Comparison of ENCODE assay signal across 31 mouse cellular contexts in genomic region chr16:3820202-3820601, GRCm38 (mm10). TPM values are rescaled to one million over a fixed set of nuclear protein-coding genes. Genes with fewer than 3 reads are reported as not detected.
DNase-seq lines count a peak whose midpoint lies in the region; ATAC-seq and TF ChIP-seq lines count a peak whose summit lies in the region.
"Had no signal": no experiment of that assay in that cellular context is flagged by ENCODE, and none has a peak within 500 bp of the region (broad histone marks: within the 10 kb centered on the region; RNA-seq: fewer than 3 reads in every experiment).

No protein-coding gene starts in this region.

- H3K4me1 ChIP-seq in midbrain, embryonic 10.5 days: no peaks in the 10 kb centered on the region
- H3K4me1 ChIP-seq: embryonic facial prominence, embryonic 12.5 days; forebrain, embryonic 13.5 days; heart, embryonic 15.5 days; limb, embryonic 15.5 days; midbrain, embryonic 15.5 days; neural tube, embryonic 13.5 days; stomach, embryonic 15.5 days had no signal

- H3K4me3 ChIP-seq in midbrain, embryonic 10.5 days: no peak overlapping the region
- H3K4me3 ChIP-seq: embryonic facial prominence, embryonic 12.5 days; forebrain, embryonic 13.5 days; heart, embryonic 15.5 days; limb, embryonic 15.5 days; midbrain, embryonic 15.5 days; neural tube, embryonic 13.5 days; stomach, embryonic 15.5 days had no signal

- 0 out of 2 replicates have a peak, but pooled peaks cover 4% of the 10 kb centered on the region for H3K9me3 ChIP-seq in midbrain, embryonic 10.5 days (replicated peaks)
- H3K9me3 ChIP-seq: embryonic facial prominence, embryonic 12.5 days; forebrain, embryonic 13.5 days; heart, embryonic 15.5 days; limb, embryonic 15.5 days; midbrain, embryonic 15.5 days; neural tube, embryonic 13.5 days; stomach, embryonic 15.5 days had no signal

- CTCF ChIA-PET in Patski (lab: Charles Lee): no interaction called here

- no peak overlapping the region for H3K27ac ChIP-seq in midbrain, embryonic 10.5 days (replicated peaks)
- H3K27ac ChIP-seq: embryonic facial prominence, embryonic 12.5 days; forebrain, embryonic 13.5 days; hindbrain, embryonic 14.5 days; kidney, postnatal 0 days; limb, embryonic 15.5 days; liver, embryonic 14.5 days; midbrain, embryonic 15.5 days; neural tube, embryonic 13.5 days; stomach, embryonic 15.5 days had no signal

- DNase-seq in adrenal gland, adult (ENCODE audit: inconsistent age in 2 of 2, low spot score in 1 of 2): peak; percentile 13 to 29
- no peak for DNase-seq in adrenal gland, postnatal 10 days
- peak; percentile 11 for DNase-seq in ovary, adult 18-20 months (ENCODE audit: low spot score)
- DNase-seq in ovary, postnatal 10 days (ENCODE audit: low spot score): no peak
- peak; percentile 69 for DNase-seq in Patski (ENCODE audit: low read depth, low spot score)
- DNase-seq in right cerebral cortex, adult 18-20 months: no peak
- DNase-seq in midbrain, embryonic 10.5 days (ENCODE audit: low spot score): no peak
- DNase-seq: adrenal gland, adult 2 months; cerebellum, adult 18-20 months; cerebellum, postnatal 14 days; kidney, adult 2 months; left cerebral cortex, postnatal 4 days; lung, embryonic 14.5 days; thymus, postnatal 25 days had no signal

- in situ Hi-C loops in Patski (cut with MboI; ENCODE audit: low pct_unique_long_range_greater_than_20kb): no loop called here

- ATAC-seq in Patski: peak; percentile 100
- no peak for ATAC-seq in activated CD4-positive, CD25-positive, alpha-beta regulatory T cell, adult 4 months
- ATAC-seq: forebrain, embryonic 13.5 days; midbrain, embryonic 15.5 days had no signal

- no peaks in the 10 kb centered on the region for H3K36me3 ChIP-seq in midbrain, embryonic 10.5 days
- H3K36me3 ChIP-seq: embryonic facial prominence, embryonic 12.5 days; heart, embryonic 15.5 days; limb, embryonic 15.5 days; midbrain, embryonic 15.5 days; neural tube, embryonic 13.5 days; stomach, embryonic 15.5 days had no signal

- WGBS in midbrain, embryonic 10.5 days: 94% methylated on average over 2 of the region's 2 CpGs

- POLR2A ChIA-PET in Patski (lab: Charles Lee): interaction anchor here (0.6 kb wide), 2 partner anchors 45 to 206 kb away, joined by 3 to 4 read pairs; no protein-coding TSS in a partner anchor

- H3K27me3 ChIP-seq in Patski: no peaks in the 10 kb centered on the region
- H3K27me3 ChIP-seq in midbrain, embryonic 10.5 days (ENCODE audit: low read depth, poor library complexity, severe bottlenecking): no peaks in the 10 kb centered on the region
- H3K27me3 ChIP-seq: embryonic facial prominence, embryonic 12.5 days; forebrain, embryonic 13.5 days; heart, embryonic 15.5 days; limb, embryonic 15.5 days; midbrain, embryonic 15.5 days; neural tube, embryonic 13.5 days; stomach, embryonic 15.5 days had no signal

- no peak for TF ChIP-seq CTCF in Patski (IDR thresholded peaks at IDR 0.05)

RNA-seq across cellular contexts. Expression of gene Olfr15, which starts 10.5 kb away (rescaled TPM):
- total RNA-seq in adrenal gland, postnatal 10 days (2021): not detected
- 0.04 TPM for polyA plus RNA-seq in Patski (2021)
- not detected for polyA plus RNA-seq in activated CD4-positive, CD25-positive, alpha-beta regulatory T cell, adult 4 months (2017; shearing (Covaris generic))
- polyA plus RNA-seq in midbrain, embryonic 10.5 days (2016; fragmentation: Nextera tagmentation; extraction: Ambion mirVana): not detected in 2 replicates
- total RNA-seq: adrenal gland, adult 2 months; gastrocnemius, adult 18-20 months; layer of hippocampus, postnatal 14 days; left cerebral cortex, adult 8-10 months; left cerebral cortex, postnatal 4 days; megakaryocyte-erythroid progenitor cell, adult 5-6 weeks had no signal
- polyA plus RNA-seq: adrenal gland, adult 2 months; forebrain, embryonic 13.5 days; gonadal fat pad, adult 2 months; heart, embryonic 15.5 days; hindbrain, embryonic 14.5 days; intestine, embryonic 14.5 days; kidney, adult 2 months; kidney, postnatal 0 days; limb, embryonic 15.5 days; liver, embryonic 14.5 days; lung, embryonic 14.5 days; midbrain, embryonic 15.5 days; neural tube, embryonic 13.5 days; stomach, embryonic 15.5 days had no signal

RNA-seq across cellular contexts. Expression of gene Zfp174, which starts 26.9 kb away (rescaled TPM):
- total RNA-seq in adrenal gland, postnatal 10 days (2021): 10 to 100 TPM in 1 of 2 experiments, 1 to 10 TPM in 1; 4.2 to 11.0 TPM
- 3.2 TPM for polyA plus RNA-seq in Patski (2021)
- under 1 TPM; 0.75 to 0.86 TPM for polyA plus RNA-seq in activated CD4-positive, CD25-positive, alpha-beta regulatory T cell, adult 4 months (2017; shearing (Covaris generic))
- 1.00 and 1.3 TPM in 2 replicates for polyA plus RNA-seq in midbrain, embryonic 10.5 days (2016; fragmentation: Nextera tagmentation; extraction: Ambion mirVana)

RNA-seq across cellular contexts. Expression of gene Naa60, which starts 52.0 kb away (rescaled TPM):
- total RNA-seq in adrenal gland, postnatal 10 days (2021): 10 to 100 TPM; 71.5 to 79.4 TPM
- polyA plus RNA-seq in Patski (2021): 53.5 TPM
- 100 to 1,000 TPM; 112 to 123 TPM for polyA plus RNA-seq in activated CD4-positive, CD25-positive, alpha-beta regulatory T cell, adult 4 months (2017; shearing (Covaris generic))
- polyA plus RNA-seq in midbrain, embryonic 10.5 days (2016; fragmentation: Nextera tagmentation; extraction: Ambion mirVana): 60.7 and 68.7 TPM in 2 replicates

Comparison
In these comparisons a context has a peak if more than half of its experiments do, and no peak if none do; other contexts are left out.
1. DNase-seq: peak in adrenal gland, adult (2 of 2), ovary, adult 18-20 months (single experiment) and Patski (single experiment); none in adrenal gland, postnatal 10 days (single experiment), ovary, postnatal 10 days (single experiment), right cerebral cortex, adult 18-20 months (single experiment) and midbrain, embryonic 10.5 days (single experiment).